Mouse (Mus musculus) embryo, embryonic 10 days (tissue): ENCODE measurements at regions not wholly inside any gene's neighbourhood (a gene's known extent, or its start where the extent isn't known, plus 50 kb on each side); places are given as distances from the start of the nearest gene placed in this dataset.
A peak's percentile ranks its signal among the peaks of the same experiment; 100 is the strongest.

Source experiments
- DNase-seq: peaks from one replicate; pipeline ENCODE4 v3.0.0-alpha.2; 2015; ENCODE audit warnings: low spot score

- no peak for DNase-seq
Observed at GRCm38 (mm10) chr14:104008538-104008937, 164.3 kb upstream of the Ednrb start.

DNA sequence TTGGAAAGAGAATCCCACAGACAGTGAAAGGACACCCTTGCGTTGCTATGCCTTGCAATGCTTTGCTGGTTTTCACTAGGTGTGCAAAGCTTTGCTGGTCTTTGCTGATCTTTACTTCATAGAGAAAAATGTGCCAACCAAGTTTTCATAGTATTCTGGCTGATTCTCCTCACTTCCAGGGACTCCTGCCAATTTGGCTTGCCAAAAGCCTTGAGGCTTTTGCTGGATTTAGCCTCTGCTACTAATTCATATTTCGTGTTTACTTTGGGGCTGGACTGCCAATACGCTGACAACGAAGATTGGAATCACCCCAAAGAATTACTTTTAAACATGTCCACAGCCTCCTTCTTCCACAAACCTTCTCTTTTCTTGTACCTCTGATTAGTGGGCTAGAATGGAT lies 162.2 kb upstream of the Ednrb start:
- no peak for DNase-seq

GRCm38 (mm10) chr14:104005132-104005531 lies 160.9 kb upstream of the Ednrb start:
- DNase-seq: no peak

GRCm38 (mm10) chr14:104002421-104002820 lies 158.2 kb upstream of the Ednrb start:
- no peak for DNase-seq

- DNase-seq: no peak
Observed at GRCm38 (mm10) chr14:103990418-103990817, 146.2 kb upstream of the Ednrb start.

- DNase-seq: no peak
Observed at GRCm38 (mm10) chr14:103989949-103990348, 145.7 kb upstream of the Ednrb start.

GRCm38 (mm10) chr14:103987266-103987665 lies 143.1 kb upstream of the Ednrb start:
- no peak for DNase-seq

DNA sequence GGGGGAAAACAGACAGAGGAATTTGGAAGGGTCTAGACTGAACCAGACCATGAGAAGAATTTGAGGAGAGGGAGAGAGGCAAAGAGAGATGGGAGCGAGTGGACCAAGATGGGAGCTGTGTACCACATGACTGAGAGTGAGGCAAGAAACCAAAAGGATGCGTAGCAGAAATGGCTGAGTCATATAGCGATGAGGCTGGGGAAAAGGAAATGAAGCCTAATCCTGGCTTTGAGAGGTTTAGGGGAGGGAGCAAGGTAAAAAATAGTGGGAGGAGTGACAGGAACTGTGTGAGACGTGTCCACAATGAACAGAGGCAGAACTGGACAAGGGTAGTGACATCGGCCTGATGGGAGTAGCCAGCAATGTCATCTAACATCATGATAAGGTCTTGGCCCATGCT lies 140.1 kb upstream of the Ednrb start:
- no peak for DNase-seq

GRCm38 (mm10) chr14:103978808-103979207 lies 134.6 kb upstream of the Ednrb start:
- no peak for DNase-seq

- no peak for DNase-seq
Observed at GRCm38 (mm10) chr14:103977769-103978168, 133.6 kb upstream of the Ednrb start.

DNA sequence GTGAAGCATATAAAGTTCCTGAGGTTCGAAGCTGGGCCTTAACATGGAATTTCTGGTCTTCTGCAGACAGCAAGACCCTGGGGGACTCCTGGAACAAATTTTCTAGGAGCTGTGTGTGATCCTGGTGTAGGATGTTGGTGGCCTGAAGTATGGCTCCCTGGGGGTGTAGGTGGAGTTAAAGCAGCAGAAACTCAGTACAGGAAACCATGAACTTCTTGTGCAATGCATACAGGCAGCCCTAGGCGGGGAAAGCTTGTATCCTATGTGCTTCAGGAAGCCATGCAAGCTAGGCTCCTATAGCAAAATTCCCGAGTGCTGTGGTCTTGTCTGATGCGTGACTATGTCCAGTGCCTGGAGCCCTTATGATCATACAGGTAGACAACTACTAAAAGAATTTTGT lies 129.8 kb upstream of the Ednrb start:
- DNase-seq: no peak

GRCm38 (mm10) chr14:103973111-103973510 lies 128.9 kb upstream of the Ednrb start:
- no peak for DNase-seq

- DNase-seq: no peak
Observed at GRCm38 (mm10) chr14:103969305-103969704, 125.1 kb upstream of the Ednrb start.

- peak; percentile 66 for DNase-seq
Observed at GRCm38 (mm10) chr14:103966293-103966692, 122.1 kb upstream of the Ednrb start.

GRCm38 (mm10) chr14:103962303-103962881 lies 118.2 kb upstream of the Ednrb start:
- no peak for DNase-seq

DNA sequence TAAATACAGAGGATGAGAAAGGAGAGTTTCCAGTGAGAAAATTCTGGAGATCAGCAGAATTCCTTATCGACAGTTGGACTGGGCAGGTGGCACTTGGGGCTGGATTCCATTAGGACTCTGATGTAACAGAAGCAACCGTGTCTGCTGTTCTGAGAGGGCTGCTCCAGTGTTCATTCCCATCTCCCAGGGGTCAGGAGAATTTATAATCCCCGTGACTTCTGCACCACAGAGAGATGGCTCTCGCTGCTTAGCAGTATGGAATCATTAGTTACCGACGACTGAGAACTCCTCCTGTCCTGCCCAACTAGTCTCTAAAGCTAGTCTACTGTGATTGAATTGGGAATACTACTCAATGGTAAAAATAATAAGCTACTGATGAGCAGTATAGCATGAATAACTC lies 107.7 kb upstream of the Ednrb start:
- no peak for DNase-seq

GRCm38 (mm10) chr14:103949950-103950349 lies 105.7 kb upstream of the Ednrb start:
- no peak for DNase-seq

GRCm38 (mm10) chr14:103948026-103948777 lies 104.0 kb upstream of the Ednrb start:
- DNase-seq: peak; percentile 74

GRCm38 (mm10) chr14:103945753-103946152 lies 101.6 kb upstream of the Ednrb start:
- no peak for DNase-seq

GRCm38 (mm10) chr14:103939867-103940266 lies 95.7 kb upstream of the Ednrb start:
- peak; percentile 90 for DNase-seq

- no peak for DNase-seq
Observed at GRCm38 (mm10) chr14:103938937-103939336, 94.7 kb upstream of the Ednrb start.

GRCm38 (mm10) chr14:103938201-103938600 lies 94.0 kb upstream of the Ednrb start:
- DNase-seq: no peak

DNA sequence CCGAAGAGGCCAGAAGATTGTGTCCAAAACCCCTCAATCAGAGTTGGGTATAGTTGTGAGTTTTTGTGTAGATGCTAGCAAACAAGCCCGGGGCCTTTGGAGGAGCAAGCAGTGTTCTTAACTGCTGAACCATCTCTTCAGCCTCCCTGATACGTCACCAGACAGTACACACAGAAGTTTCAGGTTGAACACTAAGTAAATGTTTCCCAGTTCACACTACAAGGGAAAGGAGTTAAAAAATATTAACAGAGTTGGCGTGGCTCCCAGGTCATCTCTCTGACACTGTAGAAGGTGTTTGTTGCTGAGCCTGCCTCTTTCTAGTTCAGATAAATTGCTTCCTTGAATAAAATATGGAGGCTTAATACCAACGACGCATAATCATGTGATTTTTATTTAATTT lies 93.5 kb upstream of the Ednrb start:
- DNase-seq: no peak

GRCm38 (mm10) chr14:103933813-103934212 lies 89.6 kb upstream of the Ednrb start:
- no peak for DNase-seq
